Mouse (Mus musculus): Measurements from ENCODE around the gene Brpf1. TPM values are rescaled to one million over a fixed set of nuclear protein-coding genes. Genes with fewer than 3 reads are reported as not detected.

Brpf1 gene
- total and polyA plus RNA-seq, 3 experiments = 9.9 to 14.4 (median 11.0) TPM

GRCm38 (mm10) chr6:113350538-113350937 lies 43.6 kb downstream of the Brpf1 start:
- H3K27ac ChIP-seq = no peak overlapping the region
- H3K36me3 ChIP-seq (ENCODE audit: control insufficient read depth, insufficient read depth, low read length) = no peaks in the 10 kb centered on the region
- no peak overlapping the region for H3K4me3 ChIP-seq
- no peak for TF ChIP-seq CTCF (IDR thresholded peaks at IDR 0.05)
- no peaks in the 10 kb centered on the region for H3K27me3 ChIP-seq (ENCODE audit: control insufficient read depth, insufficient read depth, low read length)
- DNase-seq = no peak
- no peaks in the 10 kb centered on the region for H3K79me2 ChIP-seq (replicated peaks; ENCODE audit: control insufficient read depth, insufficient read depth, low read length)
- H3K4me1 ChIP-seq (ENCODE audit: control insufficient read depth, insufficient read depth, low read length) = peaks cover 3% of the 10 kb centered on the region; the same call in 1 of the 2 replicates
- no peak overlapping the region for H3K9ac ChIP-seq (ENCODE audit: low read depth, low read length)
- intact Hi-C loops (cut with DNase I) = no loop called here

GRCm38 (mm10) chr6:113351161-113351560 lies 44.2 kb downstream of the Brpf1 start:
- intact Hi-C loops (cut with DNase I) = no loop called here
- H3K27ac ChIP-seq = no peak overlapping the region
- no peak overlapping the region for H3K4me3 ChIP-seq
- no peak for DNase-seq
- H3K9ac ChIP-seq (ENCODE audit: low read depth, low read length) = no peak overlapping the region
- no peaks in the 10 kb centered on the region for H3K79me2 ChIP-seq (replicated peaks; ENCODE audit: control insufficient read depth, insufficient read depth, low read length)
- WGBS = 73% methylated on average over 1 of the region's 1 CpGs
- H3K4me1 ChIP-seq (ENCODE audit: control insufficient read depth, insufficient read depth, low read length) = peaks cover 3% of the 10 kb centered on the region; the same call in 1 of the 2 replicates
- no peaks in the 10 kb centered on the region for H3K36me3 ChIP-seq (ENCODE audit: control insufficient read depth, insufficient read depth, low read length)
- H3K27me3 ChIP-seq (ENCODE audit: control insufficient read depth, insufficient read depth, low read length) = no peaks in the 10 kb centered on the region
- TF ChIP-seq EP300 (IDR thresholded peaks at IDR 0.05; ENCODE audit: insufficient read depth, low read depth, low read length) (no peak), POLR2A (IDR thresholded peaks at IDR 0.05; ENCODE audit: insufficient read depth, low read depth, low read length) (no peak)

GRCm38 (mm10) chr6:113351653-113352052 lies 44.7 kb downstream of the Brpf1 start:
- Histone ChIP-seq H3K79me2 (replicated peaks; ENCODE audit: control insufficient read depth, insufficient read depth, low read length) (no peaks in the 10 kb centered on the region), H3K27me3 (ENCODE audit: control insufficient read depth, insufficient read depth, low read length) (no peaks in the 10 kb centered on the region), H3K4me1 (ENCODE audit: control insufficient read depth, insufficient read depth, low read length) (peaks cover 3% of the 10 kb centered on the region; the same call in 1 of the 2 replicates), H3K36me3 (ENCODE audit: control insufficient read depth, insufficient read depth, low read length) (no peaks in the 10 kb centered on the region), H3K27ac (no peak overlapping the region), H3K4me3 (no peak overlapping the region), H3K9ac (ENCODE audit: low read depth, low read length) (no peak overlapping the region)
- WGBS = 70% methylated on average over 10 of the region's 10 CpGs
- intact Hi-C loops (cut with DNase I) = no loop called here
- TF ChIP-seq POLR2A (IDR thresholded peaks at IDR 0.05; ENCODE audit: insufficient read depth, low read depth, low read length) (no peak), CTCF (IDR thresholded peaks at IDR 0.05) (no peak), EP300 (IDR thresholded peaks at IDR 0.05; ENCODE audit: insufficient read depth, low read depth, low read length) (no peak)
- DNase-seq = no peak

DNA sequence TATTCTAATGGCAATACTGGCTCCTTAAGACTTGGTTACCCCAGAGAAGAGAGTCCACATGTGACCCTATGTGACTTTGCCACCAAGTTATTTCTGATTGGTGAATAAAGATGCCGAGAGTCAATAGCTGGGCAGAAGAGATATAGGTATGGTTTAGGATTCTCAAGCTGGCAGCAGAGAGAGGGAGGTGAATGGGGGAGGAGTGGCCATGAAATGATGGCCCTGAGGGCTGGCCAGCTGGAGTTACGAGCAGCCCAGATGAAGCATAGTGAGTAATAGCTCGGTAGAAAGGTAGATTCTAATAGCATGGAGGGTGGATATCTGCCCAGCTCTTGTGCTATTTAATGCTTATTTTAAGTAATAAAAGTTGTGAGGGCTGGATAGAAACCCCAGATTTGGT lies 45.9 kb downstream of the Brpf1 start:
- H3K4me1 ChIP-seq (ENCODE audit: control insufficient read depth, insufficient read depth, low read length) = peaks cover 3% of the 10 kb centered on the region; the same call in 1 of the 2 replicates
- intact Hi-C loops (cut with DNase I) = no loop called here

DNA sequence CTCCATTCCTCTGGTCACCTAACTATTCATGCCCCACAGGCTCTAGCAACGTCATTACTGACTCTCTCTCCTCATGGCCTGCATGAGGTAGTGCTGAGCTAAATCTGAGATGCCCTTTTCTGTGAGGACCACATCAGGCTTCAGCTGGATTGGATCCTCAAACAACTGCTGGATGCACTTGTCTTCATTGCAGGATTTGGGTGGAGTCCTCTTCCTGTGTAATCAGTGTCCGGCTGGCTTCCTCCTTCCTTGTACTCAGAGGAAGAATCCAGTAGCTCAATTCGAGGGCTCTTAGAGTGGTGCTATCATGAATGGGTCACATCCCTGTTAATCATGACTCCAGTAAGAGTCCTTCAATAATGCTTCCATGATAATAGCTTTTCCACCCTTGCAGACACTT lies 46.8 kb downstream of the Brpf1 start:
- peaks cover 3% of the 10 kb centered on the region; the same call in 1 of the 2 replicates for H3K4me1 ChIP-seq (ENCODE audit: control insufficient read depth, insufficient read depth, low read length)
- H3K4me3 ChIP-seq = no peak overlapping the region
- no peaks in the 10 kb centered on the region for H3K27me3 ChIP-seq (ENCODE audit: control insufficient read depth, insufficient read depth, low read length)
- DNase-seq = no peak
- no peak overlapping the region for H3K9ac ChIP-seq (ENCODE audit: low read depth, low read length)
- no peaks in the 10 kb centered on the region for H3K79me2 ChIP-seq (replicated peaks; ENCODE audit: control insufficient read depth, insufficient read depth, low read length)
- no peak overlapping the region for H3K27ac ChIP-seq
- TF ChIP-seq CTCF (IDR thresholded peaks at IDR 0.05) (no peak), EP300 (IDR thresholded peaks at IDR 0.05; ENCODE audit: insufficient read depth, low read depth, low read length) (no peak), POLR2A (IDR thresholded peaks at IDR 0.05; ENCODE audit: insufficient read depth, low read depth, low read length) (no peak)
- intact Hi-C loops (cut with DNase I) = no loop called here
- no peaks in the 10 kb centered on the region for H3K36me3 ChIP-seq (ENCODE audit: control insufficient read depth, insufficient read depth, low read length)
- 32% methylated on average over 3 of the region's 3 CpGs for WGBS

More for the DNA sequence above, 45.9 kb downstream of the Brpf1 start:
- no peak overlapping the region for H3K27ac ChIP-seq
- H3K79me2 ChIP-seq (replicated peaks; ENCODE audit: control insufficient read depth, insufficient read depth, low read length) = no peaks in the 10 kb centered on the region
- TF ChIP-seq CTCF (IDR thresholded peaks at IDR 0.05) = no peak
- TF ChIP-seq POLR2A (IDR thresholded peaks at IDR 0.05; ENCODE audit: insufficient read depth, low read depth, low read length) = no peak
- no peak for TF ChIP-seq EP300 (IDR thresholded peaks at IDR 0.05; ENCODE audit: insufficient read depth, low read depth, low read length)
- WGBS = 80% methylated on average over 3 of the region's 3 CpGs
- no peaks in the 10 kb centered on the region for H3K27me3 ChIP-seq (ENCODE audit: control insufficient read depth, insufficient read depth, low read length)
- no peaks in the 10 kb centered on the region for H3K36me3 ChIP-seq (ENCODE audit: control insufficient read depth, insufficient read depth, low read length)
- H3K9ac ChIP-seq (ENCODE audit: low read depth, low read length) = no peak overlapping the region
- no peak overlapping the region for H3K4me3 ChIP-seq
- no peak for DNase-seq

GRCm38 (mm10) chr6:113361476-113361875 lies 54.5 kb downstream of the Brpf1 start:
- H3K27ac ChIP-seq = no peak overlapping the region
- intact Hi-C loops (cut with DNase I) = no loop called here
- no peaks in the 10 kb centered on the region for H3K36me3 ChIP-seq (ENCODE audit: control insufficient read depth, insufficient read depth, low read length)
- no peaks in the 10 kb centered on the region for H3K4me1 ChIP-seq (ENCODE audit: control insufficient read depth, insufficient read depth, low read length)
- no peak for TF ChIP-seq EP300 (IDR thresholded peaks at IDR 0.05; ENCODE audit: insufficient read depth, low read depth, low read length)
- TF ChIP-seq CTCF (IDR thresholded peaks at IDR 0.05) = no peak
- TF ChIP-seq POLR2A (IDR thresholded peaks at IDR 0.05; ENCODE audit: insufficient read depth, low read depth, low read length) = no peak
- H3K79me2 ChIP-seq (replicated peaks; ENCODE audit: control insufficient read depth, insufficient read depth, low read length) = no peaks in the 10 kb centered on the region
- DNase-seq = no peak
- no peak overlapping the region for H3K4me3 ChIP-seq
- WGBS = 75% methylated on average over 4 of the region's 4 CpGs
- no peak overlapping the region for H3K9ac ChIP-seq (ENCODE audit: low read depth, low read length)
- no peaks in the 10 kb centered on the region for H3K27me3 ChIP-seq (ENCODE audit: control insufficient read depth, insufficient read depth, low read length)
